Mouse (Mus musculus) midbrain, embryonic 16.5 days (tissue): Measurements from ENCODE around the gene Sparcl1. TPM values are rescaled to one million over a fixed set of nuclear protein-coding genes. Genes with fewer than 3 reads are reported as not detected.

ENCODE experiments used
- ATAC-seq: fragments of 200-750 bp; cut with Nextera tagmentation; 2 replicates; pipeline ENCODE4 v1.8.0; 2017; ENCODE audit warnings: moderate TSS enrichment
- H3K27ac ChIP-seq: fragments of 300-500 bp; sonication (generic); 2 replicates; pipeline ENCODE4 v1.5.1; 2014; ENCODE audit warnings: mild to moderate bottlenecking, low read length, mixed read lengths
- H3K27me3 ChIP-seq: fragments of 300-500 bp; sonication (generic); 2 replicates; pipeline ENCODE4 v1.6.1; 2014; ENCODE audit warnings: low read depth, low read length, mixed read lengths; ENCODE audit not compliant: control insufficient read depth, insufficient read depth
- H3K36me3 ChIP-seq: fragments of 300-500 bp; sonication (generic); 2 replicates; pipeline ENCODE4 v1.6.1; 2014; ENCODE audit warnings: mild to moderate bottlenecking, low read length, moderate library complexity, mixed read lengths; ENCODE audit not compliant: control insufficient read depth, insufficient read depth
- H3K4me1 ChIP-seq: fragments of 300-500 bp; sonication (generic); 2 replicates; pipeline ENCODE4 v1.6.1; 2014; ENCODE audit warnings: mild to moderate bottlenecking, low read length, mixed read lengths; ENCODE audit not compliant: control insufficient read depth, insufficient read depth
- H3K4me2 ChIP-seq: fragments of 300-500 bp; sonication (generic); 2 replicates; pipeline ENCODE4 v1.6.1; 2014; ENCODE audit warnings: mild to moderate bottlenecking, low read length, mixed read lengths
- H3K4me3 ChIP-seq: fragments of 300-500 bp; sonication (generic); 2 replicates; pipeline ENCODE4 v1.5.1; 2014; ENCODE audit warnings: low read depth, mild to moderate bottlenecking, low read length, moderate library complexity, mixed read lengths
- H3K9ac ChIP-seq: fragments of 300-500 bp; sonication (generic); 2 replicates; pipeline ENCODE4 v1.6.1; 2014; ENCODE audit warnings: low read depth, low read length, mixed read lengths
- H3K9me3 ChIP-seq: fragments of 300-500 bp; sonication (generic); replicated peaks from 2 replicates; pipeline ENCODE4 v1.6.1; 2014; ENCODE audit warnings: mild to moderate bottlenecking, low read length, mixed read lengths; ENCODE audit not compliant: control insufficient read depth, poor library complexity, severe bottlenecking
- WGBS: fragments of 180-500 bp; shearing (Covaris S2); extraction: QIAGEN DNeasy Blood & Tissue Kit; methylation state at CpG from one replicate; pipeline ENCODE4 v1.1.7; 2014; 5-methylcytosine and 5-hydroxymethylcytosine counted together
- polyA plus RNA-seq: library from polyadenylated mRNA; unstranded; fragments of >200 nt; fragmentation: Nextera tagmentation; extraction: Ambion mirVana; gene quantifications from 2 replicates; pipeline ENCODE4 v1.2.1, GENCODE M21; 2015

The Sparcl1 gene
- polyA plus RNA-seq, 1 experiment from 2014 or later: 240 TPM

DNA sequence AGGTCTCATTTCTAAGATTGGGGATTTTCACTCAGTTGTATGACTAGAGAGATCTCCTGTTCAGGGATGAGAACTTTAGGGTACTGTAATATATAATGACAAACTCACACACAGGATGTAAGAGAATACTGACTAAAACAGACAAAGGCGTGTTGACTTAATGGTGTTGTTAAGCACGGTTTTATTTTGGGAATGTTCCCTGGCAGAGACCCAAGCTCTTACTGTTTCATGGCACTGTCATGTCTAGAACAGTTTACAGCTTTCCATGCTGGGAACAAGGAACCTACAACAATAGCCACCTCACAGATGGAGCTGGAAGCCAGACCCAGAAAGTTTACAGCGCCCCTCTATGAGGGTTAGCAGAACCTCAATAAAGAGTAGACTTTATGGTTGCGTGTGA is 2.4 kb upstream of the Sparcl1 start:
- no peaks in the 10 kb centered on the region for H3K9me3 ChIP-seq
- no peak for ATAC-seq
- H3K36me3 ChIP-seq: no peaks in the 10 kb centered on the region
- H3K27ac ChIP-seq: 0 out of 2 replicates have a peak overlapping the region, but pooled peaks have one; percentile 5
- H3K4me1 ChIP-seq: peaks cover 23% of the 10 kb centered on the region
- H3K4me3 ChIP-seq: no peak overlapping the region
- no peak overlapping the region for H3K9ac ChIP-seq
- H3K27me3 ChIP-seq: no peaks in the 10 kb centered on the region
- 86% methylated on average over 4 of the region's 4 CpGs for WGBS
- no peak overlapping the region for H3K4me2 ChIP-seq

DNA sequence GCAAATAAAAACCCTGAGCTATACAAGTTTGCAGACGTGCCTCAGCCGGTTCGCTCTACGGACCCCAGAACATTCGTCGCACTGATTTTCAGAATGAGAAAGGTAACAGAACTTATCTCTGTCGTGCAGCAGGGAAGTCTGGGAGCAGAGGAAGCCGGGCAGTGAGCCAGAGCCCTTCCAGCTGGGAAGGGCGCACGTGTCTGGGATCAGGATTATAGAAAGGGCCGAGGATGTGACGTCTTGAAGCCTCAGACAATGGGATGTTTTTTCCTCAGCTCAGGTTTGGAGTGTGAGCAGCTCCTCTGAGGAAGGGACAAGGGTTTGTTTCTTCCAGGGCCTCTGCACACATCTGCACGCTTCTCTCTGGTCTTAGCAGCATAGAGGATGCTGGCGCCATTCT is 1.6 kb upstream of the Sparcl1 start:
- Histone ChIP-seq H3K4me2 (no peak overlapping the region), H3K4me1 (peaks cover 30% of the 10 kb centered on the region), H3K27me3 (no peaks in the 10 kb centered on the region), H3K9me3 (no peaks in the 10 kb centered on the region), H3K9ac (no peak overlapping the region), H3K4me3 (no peak overlapping the region), H3K36me3 (no peaks in the 10 kb centered on the region), H3K27ac (peak overlapping the region; percentile 19)
- WGBS: 33% methylated on average over 14 of the region's 14 CpGs
- ATAC-seq: peak; percentile 33

DNA sequence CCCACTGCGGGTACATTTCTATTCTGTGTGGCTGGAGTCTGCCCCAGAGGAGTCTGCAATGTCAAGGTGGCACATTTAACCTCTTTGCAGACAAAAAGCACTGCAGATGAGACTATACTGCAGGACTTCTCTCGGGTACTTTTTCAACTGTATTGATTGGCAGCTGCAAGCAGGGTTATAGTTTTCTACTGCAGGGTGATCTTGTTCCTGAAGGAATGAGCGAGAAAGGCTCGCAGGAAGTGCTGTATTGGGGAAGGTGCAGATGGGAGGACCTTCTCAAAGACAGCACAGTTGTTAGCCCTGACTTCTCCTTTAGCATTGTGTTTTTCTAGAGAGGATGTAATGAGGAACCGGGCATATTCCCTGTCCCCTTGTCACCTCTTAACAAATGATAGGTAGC is 1.0 kb downstream of the Sparcl1 start:
- Histone ChIP-seq H3K27me3 (no peaks in the 10 kb centered on the region), H3K4me3 (peak overlapping the region; percentile 8), H3K27ac (peak overlapping the region; percentile 69; the same call in 1 of the 2 replicates), H3K9ac (peak overlapping the region; percentile 8; the same call in 1 of the 2 replicates), H3K36me3 (no peaks in the 10 kb centered on the region), H3K9me3 (no peaks in the 10 kb centered on the region), H3K4me2 (peak overlapping the region; percentile 31; the same call in 1 of the 2 replicates), H3K4me1 (peaks cover 46% of the 10 kb centered on the region)
- WGBS: 36% methylated on average over 5 of the region's 5 CpGs
- ATAC-seq: no peak

DNA sequence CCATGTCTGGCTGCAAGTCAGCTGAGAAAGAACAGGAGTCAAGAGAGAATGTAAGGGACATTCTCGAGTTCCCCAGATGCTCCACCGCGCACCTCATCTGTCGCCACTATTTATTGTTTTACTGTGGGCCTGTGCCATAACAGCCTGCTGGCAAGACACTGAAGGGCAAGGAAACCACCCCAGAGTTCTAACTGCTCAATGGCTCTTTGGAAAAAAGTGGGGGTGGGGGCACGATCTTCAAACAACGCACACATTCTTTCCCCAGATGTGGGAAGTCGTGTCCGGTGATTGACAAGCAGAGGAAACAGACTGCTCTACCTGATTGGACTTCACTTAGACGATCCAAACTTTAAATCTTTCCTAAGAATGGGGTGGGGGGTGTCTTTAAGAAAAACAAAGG is 1.5 kb downstream of the Sparcl1 start:
- H3K4me1 ChIP-seq: peaks cover 46% of the 10 kb centered on the region
- no peak for ATAC-seq
- H3K4me2 ChIP-seq: peak overlapping the region; percentile 31
- peak overlapping the region; percentile 8; the same call in 1 of the 2 replicates for H3K4me3 ChIP-seq
- H3K9ac ChIP-seq: no peak overlapping the region
- H3K27ac ChIP-seq: peak overlapping the region; percentile 69
- H3K36me3 ChIP-seq: no peaks in the 10 kb centered on the region
- no peaks in the 10 kb centered on the region for H3K27me3 ChIP-seq
- 24% methylated on average over 9 of the region's 9 CpGs for WGBS
- H3K9me3 ChIP-seq: no peaks in the 10 kb centered on the region

DNA sequence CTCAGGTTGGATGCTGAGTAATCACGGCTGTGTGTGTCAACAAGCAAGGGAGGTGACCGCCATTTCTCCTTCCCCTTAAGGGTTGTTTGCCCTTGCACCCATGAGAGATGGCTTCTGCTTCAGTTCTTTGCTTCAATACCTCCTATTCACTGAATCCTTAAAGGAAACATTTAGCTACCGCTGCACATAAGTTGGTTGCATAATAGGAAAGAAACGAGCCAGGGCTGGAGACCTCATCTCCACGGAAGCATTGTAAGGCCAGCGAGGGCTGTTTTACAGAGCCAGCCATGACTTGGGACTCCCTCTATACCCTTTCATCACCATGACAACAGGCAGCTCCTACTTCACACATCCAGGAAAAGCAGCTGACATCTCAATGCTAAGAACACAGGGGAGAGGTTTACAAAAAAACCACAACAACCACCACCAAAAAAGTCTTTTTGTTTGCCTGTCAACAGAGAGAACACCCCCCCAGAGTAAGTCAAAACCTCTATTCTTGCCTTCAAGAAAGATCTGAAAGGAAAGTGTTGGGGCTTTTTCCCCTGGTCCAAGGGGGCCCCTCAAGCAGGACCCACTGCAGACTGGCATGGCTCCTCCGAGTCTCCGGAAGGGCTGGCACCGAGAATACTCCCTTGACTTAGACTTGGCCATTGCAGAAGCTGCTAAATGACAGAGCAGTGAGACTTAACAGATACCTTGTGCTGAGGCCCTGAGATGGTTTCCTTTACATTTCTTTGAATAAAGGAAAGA is 3.2 kb downstream of the Sparcl1 start:
- Histone ChIP-seq H3K4me1 (peaks cover 46% of the 10 kb centered on the region), H3K27ac (peak overlapping the region; percentile 69), H3K9me3 (no peaks in the 10 kb centered on the region), H3K36me3 (no peaks in the 10 kb centered on the region), H3K9ac (peak overlapping the region; percentile 2; the same call in 1 of the 2 replicates), H3K4me3 (no peak overlapping the region), H3K4me2 (peak overlapping the region; percentile 31), H3K27me3 (no peaks in the 10 kb centered on the region)
- peak; percentile 79 for ATAC-seq
- WGBS: 4% methylated on average over 9 of the region's 9 CpGs

DNA sequence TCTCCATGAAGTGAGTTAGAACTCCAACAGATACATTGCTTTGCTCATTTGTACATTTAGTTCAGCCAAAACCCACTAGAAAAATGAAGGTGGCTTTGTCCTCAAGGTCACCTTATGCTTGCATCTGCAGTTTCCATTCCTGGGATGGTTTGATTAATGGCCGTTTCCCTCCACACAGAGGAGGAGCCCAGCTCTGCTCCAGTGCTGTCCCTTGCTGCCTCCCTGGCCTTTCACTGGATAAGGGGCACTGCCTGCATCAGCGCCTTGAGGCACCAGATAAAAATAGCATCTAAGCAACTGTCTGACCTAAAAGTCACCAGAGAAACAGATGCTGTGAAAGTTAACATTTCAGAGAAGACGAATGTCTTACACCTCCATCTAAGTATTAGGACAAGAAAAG is 4.0 kb downstream of the Sparcl1 start:
- Histone ChIP-seq H3K9ac (peak overlapping the region; percentile 37; the same call in 1 of the 2 replicates), H3K4me1 (peaks cover 40% of the 10 kb centered on the region), H3K4me3 (no peak overlapping the region), H3K4me2 (peak overlapping the region; percentile 45), H3K27me3 (no peaks in the 10 kb centered on the region), H3K27ac (peak overlapping the region; percentile 62), H3K36me3 (no peaks in the 10 kb centered on the region), H3K9me3 (no peaks in the 10 kb centered on the region)
- 19% methylated on average over 3 of the region's 3 CpGs for WGBS
- ATAC-seq: no peak

DNA sequence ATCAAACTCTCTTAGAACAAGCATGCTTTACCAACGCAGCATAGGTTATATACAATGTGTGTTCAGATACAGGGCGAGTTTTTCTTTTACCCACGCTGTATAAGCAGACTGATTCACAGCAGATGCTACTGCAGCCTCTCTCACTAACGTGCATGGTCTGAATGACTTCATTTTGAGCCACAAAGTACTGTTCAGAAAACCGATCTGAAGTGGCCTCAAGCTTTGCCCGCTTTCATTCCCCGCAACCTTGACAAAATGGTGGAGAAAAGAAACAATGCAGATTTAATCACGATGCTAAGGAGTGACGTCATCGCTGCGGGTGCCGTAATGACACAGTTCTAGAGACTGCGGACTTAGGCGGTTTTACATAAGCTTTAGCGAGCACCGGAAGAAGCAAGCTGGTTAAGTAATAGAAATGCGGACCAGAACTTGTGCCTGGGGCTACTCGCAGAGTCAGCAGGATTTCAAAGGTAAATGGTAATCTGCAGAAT is 4.6 kb downstream of the Sparcl1 start:
- Histone ChIP-seq H3K36me3 (no peaks in the 10 kb centered on the region), H3K4me2 (peak overlapping the region; percentile 45), H3K27ac (peak overlapping the region; percentile 62), H3K4me3 (peak overlapping the region; percentile 15), H3K4me1 (peaks cover 40% of the 10 kb centered on the region), H3K27me3 (no peaks in the 10 kb centered on the region), H3K9ac (peak overlapping the region; percentile 37; the same call in 1 of the 2 replicates), H3K9me3 (no peaks in the 10 kb centered on the region)
- 7% methylated on average over 18 of the region's 18 CpGs for WGBS
- ATAC-seq: peak; percentile 54

DNA sequence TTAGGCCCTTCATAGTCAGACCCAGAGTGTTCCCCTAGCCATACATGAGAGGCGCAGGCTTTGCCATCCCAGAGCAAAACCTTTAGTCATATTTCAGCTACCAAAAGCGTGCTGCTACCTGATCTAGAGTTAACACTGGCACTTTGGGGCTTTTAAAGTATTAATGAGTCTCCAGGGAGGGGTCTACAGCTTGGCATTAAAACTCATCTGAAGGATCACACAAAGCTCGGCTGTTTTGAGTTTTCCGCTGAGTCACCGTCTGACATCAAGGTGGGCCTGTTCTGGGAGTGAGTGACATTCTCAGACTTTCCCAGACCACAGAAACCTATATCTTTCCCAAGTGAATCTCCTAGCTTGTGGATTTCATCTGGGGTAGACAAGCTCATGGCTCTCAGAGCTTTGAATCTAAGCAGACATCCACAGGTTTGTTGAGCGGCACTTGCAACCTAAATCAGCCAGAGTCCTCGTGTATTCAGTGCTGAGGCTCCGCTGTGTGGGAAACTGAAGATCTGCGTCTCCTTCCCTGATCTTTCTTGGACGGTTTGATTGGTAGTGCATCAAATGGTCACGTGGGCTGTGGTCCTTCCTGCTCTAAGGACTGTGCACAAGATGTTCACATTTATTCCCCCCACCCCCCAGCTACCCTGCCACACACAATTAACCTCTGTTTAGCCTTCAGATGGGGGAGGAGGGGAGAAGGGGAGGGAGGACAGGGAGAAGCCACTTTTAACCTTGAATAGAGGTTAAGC is 5.2 kb downstream of the Sparcl1 start:
- Histone ChIP-seq H3K27me3 (no peaks in the 10 kb centered on the region), H3K4me2 (peak overlapping the region; percentile 45), H3K9me3 (no peaks in the 10 kb centered on the region), H3K36me3 (no peaks in the 10 kb centered on the region), H3K4me3 (no peak overlapping the region; the same call in 1 of the 2 replicates), H3K4me1 (peaks cover 35% of the 10 kb centered on the region), H3K9ac (peak overlapping the region; percentile 37; the same call in 1 of the 2 replicates), H3K27ac (peak overlapping the region; percentile 62)
- WGBS: 49% methylated on average over 11 of the region's 11 CpGs
- peak; percentile 49 for ATAC-seq
